Mouse (Mus musculus): ENCODE data around the gene St6galnac4. TPM values are rescaled to one million over a fixed set of nuclear protein-coding genes. Genes with fewer than 3 reads are reported as not detected.
A peak's percentile ranks its signal among the peaks of the same experiment; 100 is the strongest.

St6galnac4 gene
- total RNA-seq, 1 experiment from 2014 or later, result 12.0 TPM

DNA sequence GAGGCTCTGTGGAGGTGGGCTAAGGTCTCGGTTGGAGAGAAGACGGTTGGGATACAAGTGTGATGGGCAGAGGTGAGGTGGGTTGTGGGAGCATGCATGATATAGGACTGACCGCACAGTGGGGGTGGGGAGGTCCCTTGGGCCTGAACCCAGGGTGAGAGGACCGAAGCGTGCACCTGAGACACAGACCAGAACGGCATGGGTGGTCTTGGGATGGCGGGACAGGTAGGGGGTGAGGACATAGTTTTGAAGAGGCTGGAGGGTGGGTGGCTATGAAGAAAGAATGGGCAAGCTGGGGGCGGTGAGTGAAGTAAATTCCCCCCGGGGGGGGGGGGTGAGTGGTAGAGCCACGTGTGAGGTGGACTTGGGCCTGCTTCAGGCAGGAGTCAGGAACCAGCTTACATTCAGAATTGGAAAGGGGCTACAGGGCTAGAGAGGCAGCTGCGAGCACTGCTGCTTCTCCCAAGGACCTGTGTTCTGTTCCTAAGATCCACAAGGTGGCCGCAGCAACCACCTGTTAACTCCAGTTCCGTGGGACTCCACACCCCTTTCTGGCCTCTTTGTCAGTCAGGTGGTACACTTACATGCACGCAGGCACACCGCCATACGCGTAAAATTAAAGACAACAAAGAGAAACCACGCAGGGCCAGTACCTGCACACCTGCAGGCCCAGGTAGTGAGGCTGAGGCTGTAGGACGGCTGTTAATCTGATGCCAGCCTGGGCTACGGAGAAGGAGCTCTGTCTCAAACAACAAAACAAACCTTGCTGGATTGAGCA lies 40.6 kb downstream of the St6galnac4 start:
- DNase-seq, result no peak

DNA sequence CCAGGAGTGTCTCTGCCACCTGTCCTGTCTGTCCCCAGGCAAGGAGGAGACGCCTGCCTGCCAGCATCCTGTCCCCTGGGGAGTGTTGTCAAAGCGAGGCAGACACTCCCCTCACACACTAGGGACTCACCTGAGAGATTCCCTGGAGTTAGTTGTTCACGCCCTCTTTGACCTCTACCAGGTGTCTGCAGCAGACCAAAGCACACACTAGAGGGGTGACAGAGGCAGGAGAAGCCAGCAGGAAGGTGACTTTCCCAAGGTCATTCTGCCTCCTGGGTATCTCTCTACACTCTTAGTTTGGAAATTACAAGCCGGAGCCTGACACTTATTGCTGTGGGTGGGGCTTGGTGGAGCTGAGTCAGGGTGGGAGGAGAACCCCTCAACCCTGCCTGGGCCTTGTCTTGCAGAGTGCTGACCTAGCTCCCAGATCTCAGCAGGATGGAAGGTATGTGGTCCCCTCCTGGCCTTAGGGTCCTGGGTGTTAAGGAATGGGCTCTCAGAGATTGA lies 41.2 kb downstream of the St6galnac4 start:
- peak; percentile 48 for DNase-seq

DNA sequence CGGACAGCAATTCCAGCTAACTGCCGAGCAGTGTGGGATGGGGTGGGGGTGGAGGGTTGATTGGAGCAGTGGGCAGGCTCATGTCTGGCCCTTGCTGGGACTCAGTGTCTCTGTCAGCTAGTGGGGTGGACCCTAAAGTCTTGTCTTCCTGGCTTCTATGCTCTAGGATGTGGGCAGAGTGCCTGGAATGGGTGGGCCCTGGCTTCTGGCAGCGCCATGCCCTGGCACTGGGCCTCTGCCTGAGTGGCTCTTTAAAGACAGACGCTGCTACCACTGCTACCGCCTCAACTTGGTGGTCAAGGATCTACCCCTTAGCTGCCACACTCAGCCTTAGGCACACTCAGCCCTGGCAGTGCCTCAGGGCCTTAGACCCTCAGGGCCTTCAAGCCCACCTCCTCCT lies 41.8 kb downstream of the St6galnac4 start:
- DNase-seq, result peak; percentile 83

- DNase-seq, result peak; percentile 89
These were observed 42.5 kb downstream of the St6galnac4 start for GRCm38 (mm10) chr2:32629276-32629976.

DNA sequence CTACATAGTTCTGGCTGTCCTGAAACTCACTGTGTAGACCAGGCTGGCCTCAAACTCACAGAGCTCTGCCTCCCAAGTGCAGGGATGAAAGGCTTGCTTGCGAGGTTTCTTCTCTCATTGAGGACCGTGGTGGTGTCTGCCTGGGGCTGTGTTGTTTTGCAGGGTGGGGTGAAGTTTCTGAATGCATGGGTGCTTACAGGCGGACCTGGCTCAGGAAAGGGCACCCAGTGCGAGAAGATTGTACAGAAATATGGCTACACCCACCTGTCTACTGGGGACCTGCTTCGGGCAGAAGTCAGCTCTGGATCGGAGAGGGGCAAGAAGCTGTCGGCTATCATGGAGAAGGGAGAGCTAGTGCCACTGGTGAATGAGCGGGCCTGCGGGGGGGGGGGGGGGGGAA lies 43.1 kb downstream of the St6galnac4 start:
- no peak for DNase-seq

DNA sequence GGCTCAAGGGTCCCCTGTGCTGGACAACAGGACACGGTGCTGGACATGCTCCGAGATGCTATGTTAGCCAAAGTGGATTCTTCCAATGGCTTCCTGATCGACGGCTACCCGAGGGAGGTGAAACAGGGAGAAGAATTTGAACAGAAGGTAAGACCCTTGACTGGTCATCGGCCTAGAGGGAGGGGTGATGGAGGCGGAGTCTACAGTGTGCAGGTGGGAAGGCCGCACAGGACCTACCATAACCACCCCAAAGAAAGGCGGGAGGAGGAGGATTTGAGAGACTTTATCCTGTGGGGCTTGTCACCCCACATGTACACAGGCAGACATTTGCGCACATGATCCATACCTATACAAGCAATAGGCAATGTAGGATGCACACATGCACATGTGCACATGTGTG lies 44.2 kb downstream of the St6galnac4 start:
- no peak for DNase-seq

DNA sequence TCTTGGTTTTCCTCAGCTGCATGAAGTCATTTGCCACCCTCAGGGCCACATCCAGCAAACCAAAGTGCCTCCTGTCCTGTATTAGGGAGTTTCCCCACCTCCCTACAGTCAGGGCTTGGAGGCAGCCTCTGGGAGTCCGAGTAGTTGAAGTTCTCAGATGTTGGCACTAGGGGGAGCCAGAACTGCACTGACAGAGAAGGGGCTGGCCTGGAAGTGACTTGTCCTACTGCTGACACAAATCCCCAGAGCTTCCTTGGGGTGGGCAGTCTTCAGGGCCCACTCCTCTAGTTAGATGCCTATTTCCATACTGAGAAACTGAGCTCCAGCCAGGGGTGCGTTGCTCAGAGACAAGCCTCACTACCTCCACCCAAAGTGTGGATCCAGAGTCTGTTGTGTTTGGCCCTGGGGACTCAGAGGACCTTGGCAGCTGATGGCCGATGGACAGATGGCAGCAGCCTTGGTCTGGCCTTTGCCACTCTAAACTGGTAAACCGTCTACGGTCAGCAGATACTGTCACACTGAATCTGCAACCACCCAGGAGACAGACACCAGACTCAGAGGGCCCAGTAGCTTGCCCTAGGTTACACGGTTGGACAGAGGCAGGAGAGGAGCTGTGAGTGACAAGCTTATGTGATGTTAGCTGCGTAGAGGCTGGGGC lies 45.0 kb downstream of the St6galnac4 start:
- peak; percentile 91 for DNase-seq

- DNase-seq, result peak; percentile 57
These were observed 46.8 kb downstream of the St6galnac4 start for GRCm38 (mm10) chr2:32633660-32634059.

DNA sequence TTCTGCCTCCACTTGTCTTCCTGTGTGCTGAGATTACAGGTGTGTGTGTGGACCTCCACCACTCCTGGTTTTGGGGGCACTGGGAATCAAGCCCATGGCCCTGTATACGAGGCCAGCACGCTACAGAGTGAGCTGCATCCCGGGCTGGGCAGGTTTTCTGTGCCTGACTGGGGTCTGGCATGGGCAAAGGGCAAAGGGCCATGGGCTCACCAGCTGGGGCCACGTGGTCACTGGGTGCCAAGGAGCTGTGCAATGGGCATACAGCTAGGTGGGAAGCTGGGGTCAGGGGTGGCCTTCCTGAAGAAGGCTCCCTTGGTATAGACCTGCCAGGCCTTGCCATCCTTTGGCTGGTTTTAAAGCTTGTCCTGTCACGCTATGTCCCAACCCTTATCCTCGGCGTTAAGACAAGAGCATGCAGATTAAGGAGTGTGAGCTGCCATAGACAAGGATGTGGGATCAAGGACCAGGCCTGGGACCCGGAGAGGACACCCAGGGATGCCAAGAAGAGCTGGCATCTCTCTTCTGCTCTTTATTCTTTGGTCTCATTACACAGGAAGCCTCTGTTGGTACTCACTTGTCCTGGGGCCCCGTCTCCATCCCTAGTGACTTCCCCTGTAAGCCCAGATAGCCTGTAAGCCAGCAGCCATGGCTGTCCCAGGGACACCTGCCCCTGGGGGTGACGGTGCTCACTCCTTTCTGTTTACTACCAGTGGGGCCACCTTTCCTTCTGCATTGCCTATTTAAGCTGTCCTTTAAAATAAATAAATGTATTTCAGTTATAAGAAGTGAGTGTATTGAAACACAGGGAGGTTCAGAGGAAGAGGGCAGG lies 47.6 kb downstream of the St6galnac4 start:
- DNase-seq, result no peak

GRCm38 (mm10) chr2:32636617-32637016 lies 49.7 kb downstream of the St6galnac4 start:
- no peak for DNase-seq

GRCm38 (mm10) chr2:32637778-32638281 lies 50.9 kb downstream of the St6galnac4 start:
- DNase-seq, result peak; percentile 79

GRCm38 (mm10) chr2:32639632-32640031 lies 52.7 kb downstream of the St6galnac4 start:
- DNase-seq, result no peak

DNA sequence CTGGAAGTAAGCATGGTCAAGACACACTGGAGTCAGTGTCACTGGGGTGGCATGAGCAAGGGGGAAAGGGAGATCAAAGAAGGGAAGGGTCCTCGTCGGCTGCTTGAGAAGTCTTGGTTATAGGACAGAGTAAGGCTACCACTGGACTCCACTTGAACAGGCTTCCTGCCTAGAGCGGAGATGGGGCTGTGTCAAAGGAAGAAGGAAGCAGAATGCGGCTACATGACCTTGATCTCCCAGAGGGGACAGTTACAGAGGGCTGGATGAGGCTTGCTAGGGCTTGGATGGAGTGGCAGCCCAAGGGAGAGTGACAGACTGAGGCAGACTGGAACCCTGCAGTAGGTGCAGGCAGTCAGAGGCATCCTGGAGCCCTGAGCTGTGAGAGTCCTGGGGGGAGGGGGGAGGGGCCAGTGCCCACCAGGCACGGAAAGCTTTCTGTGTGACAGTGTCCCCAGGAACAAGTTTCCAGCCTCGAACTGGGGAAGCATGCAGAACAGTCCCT lies 53.7 kb downstream of the St6galnac4 start:
- peak; percentile 28 for DNase-seq

DNA sequence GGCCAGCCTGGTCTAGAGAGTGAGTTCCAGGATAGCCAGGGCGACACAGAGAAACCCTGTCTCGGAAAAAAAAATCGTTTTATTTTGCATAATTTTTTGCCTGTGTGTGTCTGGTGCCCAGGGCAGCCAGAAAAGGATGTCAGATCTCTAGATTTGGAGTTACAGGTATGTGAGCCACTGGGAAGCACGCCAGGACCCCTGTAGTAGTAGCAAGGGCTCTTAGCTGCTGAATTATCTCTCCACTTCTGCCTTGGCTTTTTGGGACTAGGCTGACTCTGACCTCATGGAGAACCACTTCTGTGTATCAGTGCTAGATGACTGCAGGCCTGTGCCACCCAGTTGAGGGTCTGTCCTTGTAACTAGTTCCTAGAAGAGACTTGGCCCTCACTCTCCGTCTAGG lies 54.9 kb downstream of the St6galnac4 start:
- DNase-seq, result no peak

- peak; percentile 56 for DNase-seq
These were observed 55.9 kb downstream of the St6galnac4 start for GRCm38 (mm10) chr2:32642813-32643212.

DNA sequence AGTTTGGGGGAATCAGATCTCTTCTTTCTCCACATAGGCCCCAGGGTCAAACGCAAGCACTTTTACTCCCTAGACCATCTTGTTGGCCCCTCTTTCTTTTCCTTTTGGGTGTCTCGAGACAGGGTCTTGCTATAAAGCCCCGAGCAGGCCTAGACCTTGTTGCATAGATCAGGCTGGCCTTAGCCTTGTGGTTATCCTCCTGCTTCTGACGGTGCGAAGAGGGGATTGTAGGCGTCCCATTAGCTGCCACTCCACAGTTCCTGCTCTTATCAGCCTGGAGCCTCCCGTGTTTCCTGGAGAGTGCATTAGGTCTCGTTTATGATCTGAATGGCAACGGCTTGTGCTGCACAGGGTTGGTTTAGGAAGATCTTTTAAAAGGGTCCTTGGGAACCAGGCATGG lies 57.2 kb downstream of the St6galnac4 start:
- no peak for DNase-seq

GRCm38 (mm10) chr2:32644799-32645475 lies 58.0 kb downstream of the St6galnac4 start:
- no peak for DNase-seq

GRCm38 (mm10) chr2:32645647-32646046 lies 58.8 kb downstream of the St6galnac4 start:
- DNase-seq, result no peak

- DNase-seq, result peak; percentile 76
These were observed 59.6 kb downstream of the St6galnac4 start, which contains the start of gene Eng for GRCm38 (mm10) chr2:32646379-32647056. TSS of gene Eng (plus strand) at chr2:32646595.

DNA sequence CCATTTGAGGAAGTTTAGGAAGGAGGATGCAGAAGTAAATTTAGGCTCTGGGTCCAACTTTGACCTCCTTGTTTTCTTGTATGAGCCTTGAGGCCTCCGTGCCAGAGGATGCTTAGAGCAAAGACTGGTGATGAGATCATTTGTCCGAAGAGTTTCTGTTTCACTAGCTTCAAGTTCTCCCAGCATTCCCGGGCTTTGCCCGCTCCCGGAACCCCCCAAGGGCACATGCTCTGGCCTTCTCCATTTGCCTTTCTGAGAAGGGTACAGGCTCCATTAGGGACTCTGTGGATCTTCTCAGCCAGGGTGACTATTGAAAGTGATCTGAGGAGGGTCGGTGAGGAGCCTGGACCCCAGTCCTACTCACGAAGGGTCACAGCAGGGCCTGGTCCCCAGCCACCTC lies 60.5 kb downstream of the St6galnac4 start:
- no peak for DNase-seq

Measured in adrenal gland, postnatal 14 days (tissue).